Mouse (Mus musculus) gastrocnemius, postnatal 14 days (tissue): ENCODE data around the gene BC035044. TPM values are rescaled to one million over a fixed set of nuclear protein-coding genes. Genes with fewer than 3 reads are reported as not detected.
"Not testable (repeated sequence)": the region's sequence is repeated elsewhere in the genome, so short reads cannot be mapped to it uniquely, and the experiment has no call there.

ENCODE experiments used
- DNase-seq: peaks from one replicate; pipeline ENCODE4 v3.0.0; 2021; ENCODE audit warnings: mixed read lengths
- intact Hi-C: fragments of 180-260 bp; cut with DNase I; formaldehyde crosslinking; loops from one replicate; pipeline ENCODE4 v1.15.1; 2025; ENCODE audit warnings: low total_unique reads
- total RNA-seq, 2 experiments: library from RNA; stranded (reverse); gene quantifications; 2 replicates each; pipeline ENCODE4 v1.2.3; 2021

BC035044 gene
- total RNA-seq, 2 experiments from 2014 or later: 0.13 TPM; not detected in 1

GRCm38 (mm10) chr6:128854024-128854820 is 36.7 kb downstream of the BC035044 start:
- peak; percentile 31 for DNase-seq
- intact Hi-C loops: loop anchor here (5.0 to 10.0 kb wide), 3 partner anchors 213 to 511 kb away; no protein-coding TSS in a partner anchor

- intact Hi-C loops: loop anchor here (5.0 to 10.0 kb wide), 3 partner anchors 215 to 512 kb away; no protein-coding TSS in a partner anchor
Measured at GRCm38 (mm10) chr6:128852766-128853165, 38.2 kb downstream of the BC035044 start.

GRCm38 (mm10) chr6:128851151-128851550 is 39.8 kb downstream of the BC035044 start:
- intact Hi-C loops: loop anchor here (5.0 to 10.0 kb wide), 3 partner anchors 216 to 514 kb away; no protein-coding TSS in a partner anchor
- DNase-seq: no peak

More at GRCm38 (mm10) chr6:128852766-128853165, 38.2 kb downstream of the BC035044 start:
- DNase-seq: no peak

DNA sequence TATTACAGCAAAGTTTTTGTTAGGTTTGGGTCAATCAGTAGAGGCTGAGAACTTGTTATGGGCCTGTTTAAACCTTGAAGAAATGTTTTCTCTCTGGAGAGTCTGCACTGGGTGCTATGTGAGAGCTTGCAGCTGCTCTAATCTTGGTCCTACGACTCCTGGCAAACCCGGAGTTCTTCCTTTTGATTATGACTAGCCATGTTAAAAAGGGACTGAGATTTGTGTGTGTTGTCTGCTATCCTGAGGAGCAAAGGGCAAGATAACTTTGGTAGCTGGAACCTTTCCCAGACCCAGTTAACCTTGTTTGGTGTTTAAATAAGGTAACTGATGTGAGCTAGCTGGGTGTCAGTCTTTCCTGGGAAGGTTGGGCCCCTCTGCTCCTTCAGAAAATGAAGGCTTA is 40.3 kb downstream of the BC035044 start:
- intact Hi-C loops: loop anchor here (5.0 to 10.0 kb wide), 3 partner anchors 217 to 514 kb away; no protein-coding TSS in a partner anchor
- DNase-seq: no peak

GRCm38 (mm10) chr6:128849902-128850301 is 41.0 kb downstream of the BC035044 start:
- DNase-seq: peak; percentile 26
- intact Hi-C loops: loop anchor here (5.0 to 10.0 kb wide), 4 partner anchors 217 to 515 kb away; no protein-coding TSS in a partner anchor

DNA sequence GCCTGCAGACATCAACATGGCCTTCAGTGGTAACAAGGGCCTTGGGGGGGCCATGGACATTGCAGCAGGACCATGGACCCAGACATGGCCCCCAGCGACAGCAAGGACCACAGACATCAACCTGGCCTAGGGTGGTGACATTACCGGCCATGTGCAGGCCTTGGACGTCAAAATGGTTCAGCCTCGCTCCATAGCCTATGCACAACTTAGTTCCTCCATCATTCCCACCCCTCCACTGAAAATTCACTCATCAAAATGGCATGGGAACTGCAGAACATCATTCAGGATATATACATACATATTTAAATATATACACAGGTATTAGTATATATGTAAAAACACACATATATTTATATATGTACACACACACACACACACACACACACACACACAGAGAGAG is 43.5 kb downstream of the BC035044 start:
- DNase-seq: no peak
- intact Hi-C loops: loop anchor here (5.0 kb wide), 1 partner anchor 400 kb away; no protein-coding TSS in a partner anchor

GRCm38 (mm10) chr6:128845998-128846542 is 44.9 kb downstream of the BC035044 start:
- no peak for DNase-seq
- intact Hi-C loops: loop anchor here (5.0 kb wide), 1 partner anchor 401 kb away; no protein-coding TSS in a partner anchor

DNA sequence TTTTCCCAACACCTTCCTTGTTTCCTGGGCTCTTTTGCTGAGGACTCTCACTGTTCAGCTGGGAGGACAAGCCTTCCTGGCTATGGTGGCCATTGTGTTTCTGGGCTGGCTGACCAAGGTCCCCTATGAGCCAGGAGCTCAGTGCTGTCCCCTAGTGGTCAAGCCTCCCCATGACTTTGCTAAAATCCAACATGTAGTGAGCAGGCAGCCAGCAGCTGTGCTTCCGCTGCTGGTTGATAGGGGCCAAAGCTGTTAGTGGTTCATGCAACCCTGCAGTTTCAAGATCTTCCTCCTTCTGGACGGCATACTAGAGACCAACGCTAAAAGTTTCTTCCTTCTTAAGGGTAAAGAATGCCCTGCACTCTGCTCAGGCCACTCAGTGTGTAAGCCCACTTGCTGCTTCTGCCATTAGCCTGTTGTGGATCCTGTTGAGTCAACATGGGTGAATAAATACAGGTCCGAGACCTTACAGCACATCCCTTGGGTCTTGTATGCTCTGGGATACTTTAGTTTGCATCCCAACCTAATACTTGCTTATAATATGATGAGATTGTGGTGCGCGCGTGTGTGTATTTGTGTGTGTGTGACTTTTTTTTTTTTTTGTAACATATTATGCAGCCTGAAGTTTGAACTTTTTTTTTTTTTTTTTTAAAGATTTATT is 45.5 kb downstream of the BC035044 start:
- intact Hi-C loops: loop anchor here (5.0 kb wide), 1 partner anchor 402 kb away; no protein-coding TSS in a partner anchor
- DNase-seq: peak; percentile 88

DNA sequence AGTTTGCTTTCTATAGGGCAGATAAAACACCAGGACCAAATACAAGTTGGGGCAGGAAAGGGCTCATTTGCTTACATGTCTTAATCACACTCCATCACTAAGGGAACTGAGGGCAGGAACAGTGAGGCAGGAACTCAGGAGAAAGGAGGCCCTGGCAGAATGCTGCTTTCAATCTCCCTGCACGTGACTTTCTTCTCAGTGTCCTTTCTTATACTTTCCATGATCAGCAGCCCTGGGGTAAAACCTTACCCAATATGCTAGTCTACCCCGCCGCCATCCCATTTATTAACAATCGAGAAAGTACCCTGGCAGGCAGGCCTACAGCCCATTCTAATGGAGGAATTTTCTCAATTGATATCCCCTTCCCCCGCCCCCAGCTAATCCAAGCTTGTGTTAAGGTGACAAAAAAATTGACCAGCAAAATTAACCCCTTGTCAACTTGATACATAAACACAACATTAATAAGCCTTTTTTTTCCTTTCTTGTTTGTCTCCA is 46.3 kb downstream of the BC035044 start:
- intact Hi-C loops: loop anchor here (5.0 kb wide), 2 partner anchors 37 to 403 kb away; no protein-coding TSS in a partner anchor

GRCm38 (mm10) chr6:128844131-128844530 is 46.8 kb downstream of the BC035044 start:
- intact Hi-C loops: loop anchor here (5.0 kb wide), 1 partner anchor 37 kb away; no protein-coding TSS in a partner anchor

More for the DNA sequence above, 46.3 kb downstream of the BC035044 start:
- DNase-seq: no peak

GRCm38 (mm10) chr6:128843479-128843992 is 47.4 kb downstream of the BC035044 start:
- intact Hi-C loops: loop anchor here (5.0 kb wide), 1 partner anchor 36 kb away; no protein-coding TSS in a partner anchor
- DNase-seq: peak; percentile 59

More at GRCm38 (mm10) chr6:128844131-128844530, 46.8 kb downstream of the BC035044 start:
- peak; percentile 11 for DNase-seq

- DNase-seq: peak; percentile 79
- intact Hi-C loops: loop anchor here (5.0 kb wide), 1 partner anchor 36 kb away; no protein-coding TSS in a partner anchor
Measured at GRCm38 (mm10) chr6:128842945-128843478, 47.9 kb downstream of the BC035044 start.

DNA sequence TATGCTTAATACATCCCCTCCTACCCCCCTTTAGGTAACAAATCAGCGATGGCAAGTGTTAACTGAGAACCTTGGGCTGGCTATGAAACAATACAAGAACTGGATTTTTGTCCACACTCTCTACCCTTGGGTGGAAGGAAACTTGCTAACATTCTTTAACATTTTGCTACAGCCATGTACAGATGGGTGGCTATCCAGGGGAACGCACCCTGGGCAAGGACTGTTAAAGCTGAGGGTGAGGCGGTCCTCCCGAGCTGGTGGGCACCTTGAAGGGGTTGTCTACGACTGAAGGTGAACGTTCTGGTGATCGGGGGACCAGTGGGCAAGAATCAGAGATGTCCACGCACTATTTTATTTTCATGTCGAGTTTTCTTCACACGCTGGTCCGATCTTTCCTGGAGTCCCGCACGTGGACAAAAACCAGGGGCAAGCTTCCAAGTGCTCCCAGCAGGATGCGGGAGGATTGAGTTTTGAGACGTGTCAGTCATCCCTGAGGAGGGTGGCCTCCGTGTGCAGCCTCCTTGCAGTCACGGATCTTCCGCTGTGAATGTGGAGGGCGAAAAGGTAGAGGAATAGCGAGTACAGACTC is 48.5 kb downstream of the BC035044 start:
- intact Hi-C loops: loop anchor here (5.0 kb wide), 1 partner anchor 35 kb away; no protein-coding TSS in a partner anchor

DNA sequence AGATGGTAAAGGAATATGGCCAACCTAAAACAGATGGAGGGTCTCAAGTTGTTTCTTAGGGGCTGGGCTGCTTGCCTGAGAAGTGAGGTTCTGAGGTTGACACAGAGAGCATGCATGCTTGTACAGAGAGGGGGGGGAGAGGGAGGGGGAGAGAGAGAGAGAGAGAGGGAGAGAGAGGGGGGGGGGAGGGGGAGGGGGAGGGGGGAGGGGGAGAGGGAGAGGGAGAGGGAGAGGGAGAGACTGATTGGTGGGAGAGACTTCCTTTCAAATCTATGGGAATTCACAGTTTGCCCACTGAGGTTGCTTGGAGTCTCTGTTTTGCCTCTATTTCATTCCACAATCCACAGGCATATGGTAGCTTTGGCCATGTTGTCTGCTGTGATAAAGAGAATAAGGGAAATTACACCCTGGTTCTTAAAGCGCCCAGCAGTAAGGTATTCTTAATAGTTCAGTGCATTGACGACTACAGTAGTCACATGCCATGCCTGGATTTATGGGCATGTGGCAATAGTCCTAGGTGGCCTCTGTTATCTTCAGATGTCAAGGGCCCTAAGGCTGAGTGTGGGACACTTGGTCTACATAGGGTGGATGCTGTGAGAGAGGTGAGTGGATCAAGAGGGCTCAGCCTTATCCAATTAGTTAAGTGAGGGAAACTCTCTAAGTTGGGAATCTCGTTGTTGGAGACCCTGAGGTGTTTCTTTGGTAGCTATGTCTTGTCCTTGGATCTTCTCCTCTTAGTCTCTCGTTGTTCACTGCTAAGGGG is 49.4 kb downstream of the BC035044 start:
- intact Hi-C loops: loop anchor here (5.0 kb wide), 1 partner anchor 34 kb away; no protein-coding TSS in a partner anchor
- DNase-seq: no peak

More for the DNA sequence above, 48.5 kb downstream of the BC035044 start:
- DNase-seq: peak; percentile 12

GRCm38 (mm10) chr6:128840669-128841068 is 50.3 kb downstream of the BC035044 start:
- intact Hi-C loops: loop anchor here (5.0 kb wide), 1 partner anchor 33 kb away; no protein-coding TSS in a partner anchor
- not testable (repeated sequence) for DNase-seq

GRCm38 (mm10) chr6:128839921-128840320 is 51.0 kb downstream of the BC035044 start:
- no peak for DNase-seq
- intact Hi-C loops: loop anchor here (2.0 to 5.0 kb wide), 2 partner anchors 33 to 79 kb away; no protein-coding TSS in a partner anchor

DNA sequence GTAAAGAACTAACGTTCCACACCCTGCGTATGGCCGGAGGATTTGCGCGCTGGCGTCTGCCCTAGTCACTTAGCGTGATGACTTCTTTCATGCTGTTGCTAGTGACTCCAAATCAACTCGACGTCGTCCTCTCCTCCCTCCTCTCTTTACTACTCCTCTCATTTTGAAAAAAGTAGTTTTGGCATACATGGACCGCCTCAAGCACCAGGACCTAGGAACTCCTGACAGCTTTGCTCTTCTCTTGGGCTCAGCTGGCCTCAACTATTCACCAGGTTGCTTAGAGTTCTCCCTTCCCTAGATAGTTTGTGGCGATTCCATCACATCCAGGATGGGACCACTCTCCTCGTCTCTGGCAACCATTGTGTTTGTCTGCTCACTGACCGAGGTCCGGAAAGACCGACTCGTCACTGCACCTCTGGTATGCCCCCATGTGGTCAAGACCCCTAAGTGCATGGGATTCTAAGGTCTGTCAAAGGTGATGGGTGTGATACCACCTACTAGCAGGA is 51.6 kb downstream of the BC035044 start:
- intact Hi-C loops: loop anchor here (2.0 kb wide), 1 partner anchor 79 kb away; no protein-coding TSS in a partner anchor
- peak; percentile 84 for DNase-seq
